Mouse (Mus musculus) gastrocnemius, adult 2 months (tissue): ENCODE data around the gene Trim11. TPM values are rescaled to one million over a fixed set of nuclear protein-coding genes. Genes with fewer than 3 reads are reported as not detected.
"Not testable (repeated sequence)": the region's sequence is repeated elsewhere in the genome, so short reads cannot be mapped to it uniquely, and the experiment has no call there.

ENCODE experiments used
- DNase-seq: peaks from one replicate; pipeline ENCODE4 v3.0.0; 2022
- H3K27ac ChIP-seq: fragments of 200-600 bp; 2 replicates; pipeline ENCODE4 v1.8.1; 2022; ENCODE audit warnings: mild to moderate bottlenecking
- H3K4me3 ChIP-seq: fragments of 200-600 bp; 2 replicates; pipeline ENCODE4 v1.8.1; 2022; ENCODE audit warnings: mild to moderate bottlenecking, moderate library complexity
- CTCF ChIP-seq: fragments of 200-600 bp; IDR thresholded peaks from 2 replicates; pipeline ENCODE4 v1.8.1; 2022; ENCODE audit warnings: antibody characterized with exemption, mild to moderate bottlenecking, moderate library complexity
- intact Hi-C: fragments of 180-260 bp; cut with DNase I; formaldehyde crosslinking; loops from one replicate; pipeline ENCODE4 v1.15.1; 2025
- total RNA-seq, 2 experiments: library from RNA; stranded (reverse); gene quantifications; 2 replicates each; pipeline ENCODE4 v1.2.3; 2021

Trim11 gene
- total RNA-seq, 2 experiments from 2014 or later: 7.2 to 7.9 TPM

DNA sequence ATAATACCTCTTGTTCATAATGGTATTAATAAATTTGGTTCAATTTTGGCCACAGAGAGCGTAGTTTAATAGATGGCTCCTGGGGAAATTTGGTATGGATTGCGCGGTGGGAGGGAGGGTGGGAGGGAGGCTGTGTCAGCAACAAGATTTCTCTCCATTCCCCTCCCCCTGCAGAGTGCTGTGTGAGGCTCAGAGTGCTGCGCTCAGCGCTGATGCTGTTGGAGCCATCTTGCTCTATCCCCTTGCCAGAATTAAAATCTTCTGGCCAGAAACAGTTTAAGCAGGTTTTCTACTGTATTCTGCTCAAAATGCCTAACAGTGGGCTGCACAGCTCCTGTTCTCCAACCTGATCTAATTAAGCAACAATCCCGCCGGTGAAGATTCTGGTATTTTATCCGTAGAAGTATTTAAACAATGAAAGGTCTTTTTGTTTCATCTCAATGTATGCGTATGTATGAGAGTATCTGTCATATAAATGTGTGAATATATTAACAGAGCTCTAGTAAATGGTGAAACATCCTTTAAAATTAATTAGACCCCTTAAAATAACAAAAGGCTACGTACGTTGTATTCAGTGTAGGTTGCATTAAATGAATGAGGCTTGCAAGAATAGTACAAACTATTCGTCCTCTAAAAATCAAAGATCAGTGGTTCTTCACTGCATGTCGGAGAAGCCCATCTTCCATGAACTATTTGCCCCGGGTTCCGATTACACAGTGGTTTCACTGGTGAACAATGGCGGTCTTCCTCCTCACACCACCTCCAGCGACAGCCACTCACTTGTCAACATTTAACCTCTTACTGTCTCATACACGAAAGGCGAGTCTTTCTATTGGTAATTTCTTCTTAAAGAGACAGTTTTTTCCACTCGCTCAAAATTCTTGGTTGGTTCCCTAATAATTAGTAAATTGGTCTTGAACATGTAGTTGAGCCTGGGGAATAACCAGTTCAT is 28.1 kb upstream of the Trim11 start:
- DNase-seq: no peak
- Histone ChIP-seq H3K27ac (no peak overlapping the region), H3K4me3 (no peak overlapping the region; the same call in 1 of the 2 replicates)
- TF ChIP-seq CTCF: no peak
- intact Hi-C loops: no loop called here

DNA sequence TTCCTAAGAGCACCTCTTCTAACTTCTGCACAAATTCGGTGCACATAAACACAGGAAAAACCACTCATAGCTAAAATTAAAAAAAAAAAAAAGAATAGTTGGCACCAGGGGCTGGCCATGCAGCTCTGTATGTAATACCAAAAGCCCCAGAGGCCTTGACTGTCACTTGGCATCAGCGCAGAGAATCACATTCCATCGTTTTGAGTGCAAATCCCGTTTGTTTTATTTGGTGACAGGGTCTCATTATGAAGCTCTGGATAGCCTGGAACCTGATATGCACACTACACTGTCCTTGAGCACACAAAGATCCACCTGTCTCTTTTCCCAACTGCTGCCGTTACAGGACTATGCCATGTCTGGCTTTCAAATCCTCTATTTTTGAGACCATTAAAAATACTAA is 26.7 kb upstream of the Trim11 start:
- Histone ChIP-seq H3K4me3 (no peak overlapping the region), H3K27ac (no peak overlapping the region)
- no peak for TF ChIP-seq CTCF
- intact Hi-C loops: no loop called here
- no peak for DNase-seq

DNA sequence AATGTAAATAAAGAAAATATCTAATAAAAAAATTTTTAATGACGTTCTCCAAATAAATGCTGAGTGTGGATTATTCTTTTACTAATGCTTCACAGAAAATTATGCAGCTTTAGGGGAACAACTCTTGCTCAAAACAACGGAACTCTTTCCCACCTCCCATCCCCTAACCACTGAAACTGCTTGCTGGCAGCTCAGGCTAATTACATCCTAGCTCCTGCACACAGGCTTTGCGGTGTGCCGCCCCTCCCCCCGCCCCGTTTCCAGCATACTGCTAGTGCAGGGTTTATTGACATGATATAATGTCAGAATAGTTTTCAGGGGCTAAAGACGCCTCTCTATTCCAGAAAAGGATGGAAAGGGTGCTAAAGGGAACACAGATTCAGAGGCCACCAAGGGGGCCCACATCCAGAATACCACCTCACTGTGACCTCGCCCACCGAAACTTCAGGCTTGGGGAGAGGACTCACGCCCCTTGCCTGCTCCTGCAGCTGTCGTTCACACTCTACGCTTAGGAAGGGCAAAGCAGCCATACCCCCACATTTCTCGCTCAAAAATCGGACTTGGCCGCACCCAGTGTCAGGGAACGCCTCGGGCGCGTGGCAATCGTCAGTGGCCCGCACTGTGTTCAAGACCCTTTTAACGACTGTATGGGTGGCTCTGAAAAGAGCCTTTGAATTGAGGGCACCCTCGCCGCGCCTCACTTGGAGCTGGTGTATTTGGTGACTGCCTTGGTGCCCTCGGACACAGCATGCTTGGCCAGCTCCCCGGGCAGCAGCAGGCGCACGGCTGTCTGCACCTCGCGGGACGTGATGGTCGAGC is 24.3 kb upstream of the Trim11 start:
- intact Hi-C loops: no loop called here
- Histone ChIP-seq H3K4me3 (peak overlapping the region; percentile 97), H3K27ac (peak overlapping the region; percentile 99)
- peak; percentile 53 for DNase-seq
- TF ChIP-seq CTCF: no peak

DNA sequence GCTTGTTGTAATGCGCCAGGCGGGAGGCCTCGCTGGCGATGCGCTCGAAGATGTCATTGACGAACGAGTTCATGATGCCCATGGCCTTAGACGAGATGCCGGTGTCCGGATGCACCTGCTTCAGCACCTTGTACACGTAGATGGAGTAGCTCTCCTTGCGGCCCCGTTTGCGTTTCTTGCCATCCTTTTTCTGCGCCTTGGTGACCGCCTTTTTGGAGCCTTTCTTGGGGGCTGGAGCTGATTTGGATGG is 23.8 kb upstream of the Trim11 start:
- intact Hi-C loops: not testable (repeated sequence)
- Histone ChIP-seq H3K27ac (peak overlapping the region; percentile 99), H3K4me3 (peak overlapping the region; percentile 97)
- DNase-seq: peak; percentile 49

DNA sequence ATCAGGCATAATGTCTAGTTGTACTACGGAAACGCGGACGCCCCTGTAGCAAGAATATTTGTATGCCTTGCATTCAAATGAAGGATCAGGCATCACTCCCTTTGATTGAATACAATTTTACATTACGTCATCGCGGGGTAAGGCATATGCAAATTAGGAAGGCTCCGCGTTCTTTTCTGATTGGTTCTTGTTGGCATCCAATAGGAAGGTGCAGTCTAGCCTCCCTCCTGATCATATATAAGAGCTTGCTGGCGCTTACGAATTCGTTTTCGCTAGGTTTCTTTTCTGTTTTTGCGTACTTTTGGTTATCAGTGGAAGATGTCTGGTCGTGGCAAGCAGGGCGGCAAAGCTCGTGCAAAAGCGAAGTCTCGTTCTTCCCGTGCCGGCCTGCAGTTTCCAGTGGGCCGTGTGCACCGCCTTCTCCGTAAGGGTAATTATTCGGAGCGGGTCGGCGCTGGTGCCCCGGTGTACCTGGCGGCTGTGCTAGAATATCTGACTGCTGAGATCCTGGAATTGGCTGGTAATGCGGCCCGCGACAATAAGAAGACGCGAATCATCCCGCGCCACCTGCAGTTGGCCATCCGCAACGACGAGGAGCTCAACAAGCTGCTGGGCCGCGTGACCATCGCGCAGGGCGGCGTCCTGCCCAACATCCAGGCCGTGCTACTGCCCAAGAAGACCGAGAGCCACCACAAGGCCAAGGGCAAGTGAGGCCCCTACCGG is 23.3 kb upstream of the Trim11 start, which contains the start of the genes Hist3h2a and Trim17:
Gene Hist3h2a (plus strand): TSS at position 266 of the 723 bp plus-strand sequence.
Gene Trim17 (plus strand): TSS at position 266 of the 723 bp plus-strand sequence.
- TF ChIP-seq CTCF: peak; percentile 69
- Histone ChIP-seq H3K4me3 (peak within 1 kb of the TSS; percentile 97), H3K27ac (peak within 1 kb of the TSS; percentile 99)
- DNase-seq: peak; percentile 91
- intact Hi-C loops: loop anchor here (1.0 kb wide), 1 partner anchor 26 kb away; no protein-coding TSS in a partner anchor

DNA sequence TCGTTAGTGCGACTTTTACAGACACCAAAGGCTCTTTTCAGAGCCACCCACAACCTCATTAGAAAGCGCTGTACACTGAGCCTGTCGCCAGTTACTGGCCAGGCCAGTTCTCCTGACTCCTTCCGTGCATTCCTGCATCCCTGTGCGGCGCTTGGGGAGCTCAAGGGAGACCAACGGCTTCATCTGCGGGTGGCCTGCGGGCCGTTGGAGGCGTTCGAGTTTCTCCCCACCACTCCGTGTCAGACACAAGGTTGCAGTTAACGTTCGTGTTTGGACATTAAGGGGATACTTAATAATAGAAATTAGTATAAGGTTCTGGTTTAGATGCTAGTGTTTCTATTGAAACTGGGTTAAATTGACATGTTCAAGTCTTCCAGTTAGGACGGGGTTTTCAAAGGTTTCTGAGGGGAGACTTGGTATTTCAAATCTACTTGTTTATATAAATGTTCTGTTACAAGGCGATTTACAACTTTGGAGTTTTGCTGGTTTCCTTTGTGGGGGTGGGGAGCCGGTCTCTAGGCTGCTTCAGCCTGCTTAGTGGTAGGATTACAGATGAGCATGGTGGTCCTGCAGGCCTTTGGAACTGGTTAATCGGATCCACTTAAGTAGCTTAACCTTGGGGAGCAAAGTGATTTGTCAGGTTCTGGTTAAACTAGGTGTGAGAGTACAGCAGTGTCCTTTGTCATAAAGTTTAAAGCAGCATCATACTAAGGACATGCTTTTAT is 22.6 kb upstream of the Trim11 start:
- peak overlapping the region; percentile 99 for H3K27ac ChIP-seq
- intact Hi-C loops: loop anchor here (1.0 kb wide), 1 partner anchor 27 kb away; no protein-coding TSS in a partner anchor
- TF ChIP-seq CTCF: peak; percentile 30; the same call in 1 of the 2 replicates
- no peak for DNase-seq
- peak overlapping the region; percentile 97 for H3K4me3 ChIP-seq

DNA sequence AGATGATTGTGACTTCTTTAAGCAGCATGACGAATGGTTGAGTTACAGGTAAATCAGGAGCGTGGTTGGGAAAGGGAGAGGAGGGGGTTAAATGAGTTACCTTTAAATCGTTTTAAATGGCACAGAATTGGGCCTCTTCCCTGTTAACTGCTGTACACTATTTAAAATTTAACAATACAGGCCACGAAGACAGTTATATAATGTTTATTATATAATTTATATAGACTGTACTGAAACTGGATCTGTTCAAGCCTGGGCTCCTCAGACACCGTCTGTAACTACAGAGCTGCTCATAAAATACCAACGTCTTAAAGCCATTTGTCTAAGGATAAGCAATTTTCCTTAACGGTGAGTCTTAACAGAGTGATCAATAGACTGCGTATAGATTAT is 22.0 kb upstream of the Trim11 start:
- peak overlapping the region; percentile 99 for H3K27ac ChIP-seq

DNA sequence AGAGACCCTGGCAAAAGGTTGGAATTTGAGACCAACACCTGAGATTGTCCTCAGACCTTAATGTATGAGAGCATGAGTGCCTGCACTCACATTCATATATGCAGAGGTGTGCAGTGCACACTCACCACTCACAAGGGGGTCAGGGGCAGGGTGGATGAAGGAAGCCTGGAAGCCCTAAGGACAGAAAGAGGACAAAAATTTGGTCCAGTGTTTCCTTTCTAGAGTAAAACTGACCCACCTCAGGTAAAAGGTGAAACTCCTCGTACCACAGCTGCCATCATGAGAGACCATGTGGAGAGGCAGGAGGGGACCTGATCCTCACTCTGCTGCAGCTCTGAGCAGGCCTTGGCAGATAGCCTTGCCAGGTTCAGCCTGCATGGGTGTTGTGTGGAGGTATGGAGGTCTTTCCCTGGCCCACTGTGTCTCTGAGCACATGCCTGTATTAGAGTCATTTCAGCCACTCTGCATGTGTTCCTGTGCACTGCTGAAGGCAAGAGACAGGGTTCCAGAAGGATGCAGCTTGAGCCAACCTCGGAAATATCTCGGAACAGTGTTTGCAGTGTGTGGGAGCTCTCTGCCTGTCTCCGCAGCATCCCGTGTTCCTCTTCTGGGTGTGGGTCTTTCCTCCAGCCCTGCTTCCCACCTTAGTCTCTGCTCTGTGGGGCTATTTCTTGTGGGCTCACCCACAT is 20.5 kb upstream of the Trim11 start:
- no peak for DNase-seq
- Histone ChIP-seq H3K27ac (no peak overlapping the region), H3K4me3 (peak overlapping the region; percentile 97; the same call in 1 of the 2 replicates)
- TF ChIP-seq CTCF: no peak
- intact Hi-C loops: no loop called here

More for the DNA sequence above, 22.0 kb upstream of the Trim11 start:
- H3K4me3 ChIP-seq: peak overlapping the region; percentile 97
- no peak for DNase-seq
- TF ChIP-seq CTCF: no peak
- intact Hi-C loops: loop anchor here (1.0 kb wide), 1 partner anchor 28 kb away; no protein-coding TSS in a partner anchor

DNA sequence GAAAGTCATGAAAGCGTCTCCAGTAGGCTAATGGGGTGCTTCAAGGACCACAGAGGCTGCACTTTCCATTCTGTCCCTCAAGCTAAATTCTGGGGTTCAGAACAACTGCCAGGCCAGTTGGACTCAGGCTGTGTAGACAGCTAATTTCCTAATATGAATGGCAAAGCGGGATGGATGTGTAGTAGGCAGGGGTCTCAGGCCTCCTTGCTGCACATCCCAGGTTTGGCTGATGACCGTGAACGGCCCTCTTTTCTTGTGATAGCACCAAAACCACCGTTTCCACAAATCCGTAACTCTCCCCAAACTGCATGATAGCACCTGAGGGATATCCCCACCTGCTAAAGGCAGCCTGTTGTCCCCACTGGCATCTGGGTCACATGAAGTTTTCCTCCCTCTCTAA is 19.4 kb upstream of the Trim11 start:
- Histone ChIP-seq H3K4me3 (no peak overlapping the region), H3K27ac (no peak overlapping the region)
- TF ChIP-seq CTCF: no peak
- intact Hi-C loops: no loop called here
- no peak for DNase-seq

DNA sequence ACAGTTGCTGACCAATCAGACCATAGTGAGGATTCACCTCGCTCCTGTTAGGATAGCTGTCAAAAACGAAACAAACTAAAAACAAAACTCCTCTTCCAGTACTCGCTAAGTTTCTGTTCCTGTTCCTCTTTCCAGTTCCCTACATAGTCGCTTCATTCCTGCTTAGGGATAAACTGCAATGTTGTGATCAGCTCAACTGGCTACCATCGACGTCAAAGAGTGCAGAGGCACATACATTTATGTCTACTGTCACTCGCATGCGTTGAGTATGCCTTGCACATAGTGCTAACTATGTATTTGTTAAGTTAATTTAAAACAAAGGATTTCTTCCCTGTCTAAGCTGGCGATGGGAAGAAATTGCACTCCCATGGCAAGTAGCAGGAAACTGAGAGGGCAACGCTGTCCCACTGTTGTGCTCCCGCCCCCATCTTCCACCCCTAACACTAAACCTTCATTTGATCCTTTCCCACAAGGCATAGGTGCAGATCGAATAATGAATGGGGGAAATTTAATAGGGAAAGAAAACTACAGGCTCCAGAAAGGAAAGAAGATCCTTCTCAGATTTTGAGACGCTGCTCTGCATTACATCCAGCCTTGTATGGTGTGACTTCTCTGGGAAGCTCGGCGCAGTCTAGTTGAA is 18.6 kb upstream of the Trim11 start:
- no peak for TF ChIP-seq CTCF
- DNase-seq: no peak
- intact Hi-C loops: no loop called here
- peak overlapping the region; percentile 74 for H3K4me3 ChIP-seq
- H3K27ac ChIP-seq: peak overlapping the region; percentile 58
